Mouse (Mus musculus): ENCODE data around the gene Ifna11. TPM values are rescaled to one million over a fixed set of nuclear protein-coding genes. Genes with fewer than 3 reads are reported as not detected.
A peak's percentile ranks its signal among the peaks of the same experiment; 100 is the strongest.
"Not testable (repeated sequence)": the region's sequence is repeated elsewhere in the genome, so short reads cannot be mapped to it uniquely, and the experiment has no call there.

The Ifna11 gene
- polyA plus RNA-seq, 1 experiment from 2014 or later = not detected

DNA sequence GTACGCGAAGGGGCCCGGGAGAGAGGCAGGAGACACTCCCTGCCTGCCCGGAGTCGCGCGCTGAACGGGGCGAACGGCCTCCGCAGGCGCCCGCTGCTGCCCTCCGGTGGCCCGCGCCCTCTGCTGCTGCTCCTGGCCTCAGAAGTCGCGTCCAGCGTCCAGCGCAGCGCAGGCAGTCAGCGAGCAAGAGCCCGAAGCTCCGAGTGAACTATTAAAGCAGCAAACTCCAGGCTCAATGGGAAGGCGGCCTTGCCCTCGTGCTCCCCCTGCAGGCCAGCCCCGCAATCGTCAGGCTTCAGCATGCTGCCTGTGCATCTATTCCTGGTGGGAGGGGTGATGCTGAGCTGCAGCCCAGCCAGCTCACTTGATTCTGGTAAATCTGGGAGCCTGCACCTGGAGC is 28.5 kb upstream of the Ifna11 start, which contains the start of gene Gm13278:
Gm13278 (plus strand) TSS at position 301 of the 400 bp plus-strand sequence.
- WGBS = no CpG with 5 or more reads among the region's 28 CpGs
- H3K9ac ChIP-seq (ENCODE audit: low read depth, low read length); H3K4me1 ChIP-seq (ENCODE audit: control insufficient read depth, insufficient read depth, low read depth, low read length); H3K9me3 ChIP-seq (ENCODE audit: control insufficient read depth, low read length); H3K4me3 ChIP-seq (ENCODE audit: low read length); H3K27ac ChIP-seq (ENCODE audit: low read depth, low read length); H3K4me2 ChIP-seq (ENCODE audit: low read length); ATAC-seq; H3K36me3 ChIP-seq (ENCODE audit: control insufficient read depth, insufficient read depth, low read length); H3K27me3 ChIP-seq (replicated peaks; ENCODE audit: control insufficient read depth, insufficient read depth, low read length): not testable (repeated sequence)

DNA sequence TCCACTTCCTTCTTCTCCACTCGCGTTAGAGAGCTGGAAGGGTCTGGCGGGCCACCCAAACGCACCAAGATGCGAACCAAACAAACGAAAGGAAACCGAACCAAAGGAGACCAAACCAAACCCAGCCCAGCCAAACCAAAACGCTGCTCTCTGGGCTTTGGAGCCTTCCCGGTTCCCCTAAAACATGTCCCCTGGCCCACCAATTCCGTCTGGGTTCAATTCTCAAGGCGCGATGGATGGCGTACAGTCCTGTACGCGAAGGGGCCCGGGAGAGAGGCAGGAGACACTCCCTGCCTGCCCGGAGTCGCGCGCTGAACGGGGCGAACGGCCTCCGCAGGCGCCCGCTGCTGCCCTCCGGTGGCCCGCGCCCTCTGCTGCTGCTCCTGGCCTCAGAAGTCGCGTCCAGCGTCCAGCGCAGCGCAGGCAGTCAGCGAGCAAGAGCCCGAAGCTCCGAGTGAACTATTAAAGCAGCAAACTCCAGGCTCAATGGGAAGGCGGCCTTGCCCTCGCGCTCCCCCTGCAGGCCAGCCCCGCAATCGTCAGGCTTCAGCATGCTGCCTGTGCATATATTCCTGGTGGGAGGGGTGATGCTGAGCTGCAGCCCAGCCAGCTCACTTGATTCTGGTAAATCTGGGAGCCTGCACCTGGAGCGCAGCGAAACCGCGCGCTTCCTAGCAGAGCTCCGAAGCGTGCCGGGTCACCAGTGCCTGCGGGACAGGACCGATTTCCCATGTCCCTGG is 25.7 kb upstream of the Ifna11 start, which contains the start of gene Gm13275:
Gm13275 (plus strand) TSS at position 552 of the 740 bp plus-strand sequence.
- H3K4me3 ChIP-seq (ENCODE audit: low read length); H3K9ac ChIP-seq (ENCODE audit: low read depth, low read length); ATAC-seq; H3K4me2 ChIP-seq (ENCODE audit: low read length); H3K9me3 ChIP-seq (ENCODE audit: control insufficient read depth, low read length); H3K27ac ChIP-seq (ENCODE audit: low read depth, low read length); H3K27me3 ChIP-seq (replicated peaks; ENCODE audit: control insufficient read depth, insufficient read depth, low read length); H3K4me1 ChIP-seq (ENCODE audit: control insufficient read depth, insufficient read depth, low read depth, low read length); H3K36me3 ChIP-seq (ENCODE audit: control insufficient read depth, insufficient read depth, low read length): not testable (repeated sequence)
- WGBS = 0% methylated on average over 4 of the region's 52 CpGs

DNA sequence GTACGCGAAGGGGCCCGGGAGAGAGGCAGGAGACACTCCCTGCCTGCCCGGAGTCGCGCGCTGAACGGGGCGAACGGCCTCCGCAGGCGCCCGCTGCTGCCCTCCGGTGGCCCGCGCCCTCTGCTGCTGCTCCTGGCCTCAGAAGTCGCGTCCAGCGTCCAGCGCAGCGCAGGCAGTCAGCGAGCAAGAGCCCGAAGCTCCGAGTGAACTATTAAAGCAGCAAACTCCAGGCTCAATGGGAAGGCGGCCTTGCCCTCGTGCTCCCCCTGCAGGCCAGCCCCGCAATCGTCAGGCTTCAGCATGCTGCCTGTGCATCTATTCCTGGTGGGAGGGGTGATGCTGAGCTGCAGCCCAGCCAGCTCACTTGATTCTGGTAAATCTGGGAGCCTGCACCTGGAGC is 22.7 kb upstream of the Ifna11 start, which contains the start of gene Gm13279:
Gm13279 (plus strand) TSS at position 301 of the 400 bp plus-strand sequence.
- WGBS = no CpG with 5 or more reads among the region's 28 CpGs
- H3K27me3 ChIP-seq (replicated peaks; ENCODE audit: control insufficient read depth, insufficient read depth, low read length); H3K4me1 ChIP-seq (ENCODE audit: control insufficient read depth, insufficient read depth, low read depth, low read length); H3K36me3 ChIP-seq (ENCODE audit: control insufficient read depth, insufficient read depth, low read length); ATAC-seq; H3K4me3 ChIP-seq (ENCODE audit: low read length); H3K9ac ChIP-seq (ENCODE audit: low read depth, low read length); H3K9me3 ChIP-seq (ENCODE audit: control insufficient read depth, low read length); H3K4me2 ChIP-seq (ENCODE audit: low read length); H3K27ac ChIP-seq (ENCODE audit: low read depth, low read length): not testable (repeated sequence)

DNA sequence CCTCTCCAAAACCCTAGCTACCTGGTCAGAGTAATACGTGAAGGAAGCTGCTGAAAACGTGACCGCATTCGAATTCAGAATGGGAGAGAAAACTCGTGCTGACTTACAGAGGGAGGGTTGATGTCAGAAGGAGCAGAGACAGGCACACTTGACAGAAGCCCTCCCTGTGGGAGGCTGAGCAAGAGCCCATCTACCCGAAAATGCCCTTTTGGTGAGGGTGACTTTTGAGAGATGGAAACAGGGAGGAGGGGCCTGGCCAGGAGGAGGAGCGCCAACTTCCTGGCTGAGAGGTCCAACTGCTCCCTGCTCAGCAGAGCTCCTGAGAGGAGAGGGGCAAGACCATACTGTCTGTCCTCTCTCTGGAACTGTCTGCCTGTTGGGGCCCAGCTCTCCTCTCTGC is 20.4 kb upstream of the Ifna11 start, which contains the start of gene Gm13285:
Gm13285 (plus strand) TSS at position 301 of the 400 bp plus-strand sequence.
- not testable (repeated sequence) for H3K4me3 ChIP-seq (ENCODE audit: low read length); H3K27ac ChIP-seq (ENCODE audit: low read depth, low read length); H3K36me3 ChIP-seq (ENCODE audit: control insufficient read depth, insufficient read depth, low read length); H3K27me3 ChIP-seq (replicated peaks; ENCODE audit: control insufficient read depth, insufficient read depth, low read length); ATAC-seq; H3K4me1 ChIP-seq (ENCODE audit: control insufficient read depth, insufficient read depth, low read depth, low read length); H3K9ac ChIP-seq (ENCODE audit: low read depth, low read length); H3K4me2 ChIP-seq (ENCODE audit: low read length); H3K9me3 ChIP-seq (ENCODE audit: control insufficient read depth, low read length)
- WGBS = 20% methylated on average over 1 of the region's 7 CpGs

DNA sequence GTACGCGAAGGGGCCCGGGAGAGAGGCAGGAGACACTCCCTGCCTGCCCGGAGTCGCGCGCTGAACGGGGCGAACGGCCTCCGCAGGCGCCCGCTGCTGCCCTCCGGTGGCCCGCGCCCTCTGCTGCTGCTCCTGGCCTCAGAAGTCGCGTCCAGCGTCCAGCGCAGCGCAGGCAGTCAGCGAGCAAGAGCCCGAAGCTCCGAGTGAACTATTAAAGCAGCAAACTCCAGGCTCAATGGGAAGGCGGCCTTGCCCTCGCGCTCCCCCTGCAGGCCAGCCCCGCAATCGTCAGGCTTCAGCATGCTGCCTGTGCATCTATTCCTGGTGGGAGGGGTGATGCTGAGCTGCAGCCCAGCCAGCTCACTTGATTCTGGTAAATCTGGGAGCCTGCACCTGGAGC is 16.8 kb upstream of the Ifna11 start, which contains the start of gene Gm13287:
Gm13287 (plus strand) TSS at position 301 of the 400 bp plus-strand sequence.
- ATAC-seq; H3K27me3 ChIP-seq (replicated peaks; ENCODE audit: control insufficient read depth, insufficient read depth, low read length); H3K36me3 ChIP-seq (ENCODE audit: control insufficient read depth, insufficient read depth, low read length); H3K9me3 ChIP-seq (ENCODE audit: control insufficient read depth, low read length); H3K27ac ChIP-seq (ENCODE audit: low read depth, low read length); H3K9ac ChIP-seq (ENCODE audit: low read depth, low read length); H3K4me1 ChIP-seq (ENCODE audit: control insufficient read depth, insufficient read depth, low read depth, low read length); H3K4me3 ChIP-seq (ENCODE audit: low read length); H3K4me2 ChIP-seq (ENCODE audit: low read length): not testable (repeated sequence)
- no CpG with 5 or more reads among the region's 29 CpGs for WGBS

DNA sequence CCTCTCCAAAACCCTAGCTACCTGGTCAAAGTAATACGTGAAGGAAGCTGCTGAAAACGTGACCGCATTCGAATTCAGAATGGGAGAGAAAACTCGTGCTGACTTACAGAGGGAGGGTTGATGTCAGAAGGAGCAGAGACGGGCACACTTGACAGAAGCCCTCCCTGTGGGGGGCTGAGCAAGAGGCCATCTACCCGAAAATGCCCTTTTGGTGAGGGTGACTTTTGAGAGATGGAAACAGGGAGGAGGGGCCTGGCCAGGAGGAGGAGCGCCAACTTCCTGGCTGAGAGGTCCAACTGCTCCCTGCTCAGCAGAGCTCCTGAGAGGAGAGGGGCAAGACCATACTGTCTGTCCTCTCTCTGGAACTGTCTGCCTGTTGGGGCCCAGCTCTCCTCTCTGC is 14.5 kb upstream of the Ifna11 start, which contains the start of gene Gm13288:
Gm13288 (plus strand) TSS at position 301 of the 400 bp plus-strand sequence.
- H3K9me3 ChIP-seq (ENCODE audit: control insufficient read depth, low read length); H3K4me3 ChIP-seq (ENCODE audit: low read length); H3K9ac ChIP-seq (ENCODE audit: low read depth, low read length); H3K27me3 ChIP-seq (replicated peaks; ENCODE audit: control insufficient read depth, insufficient read depth, low read length); ATAC-seq; H3K4me1 ChIP-seq (ENCODE audit: control insufficient read depth, insufficient read depth, low read depth, low read length); H3K36me3 ChIP-seq (ENCODE audit: control insufficient read depth, insufficient read depth, low read length); H3K27ac ChIP-seq (ENCODE audit: low read depth, low read length): not testable (repeated sequence)
- H3K4me2 ChIP-seq (ENCODE audit: low read length) = peak within 1 kb of the TSS; percentile 43
- no CpG with 5 or more reads among the region's 8 CpGs for WGBS

DNA sequence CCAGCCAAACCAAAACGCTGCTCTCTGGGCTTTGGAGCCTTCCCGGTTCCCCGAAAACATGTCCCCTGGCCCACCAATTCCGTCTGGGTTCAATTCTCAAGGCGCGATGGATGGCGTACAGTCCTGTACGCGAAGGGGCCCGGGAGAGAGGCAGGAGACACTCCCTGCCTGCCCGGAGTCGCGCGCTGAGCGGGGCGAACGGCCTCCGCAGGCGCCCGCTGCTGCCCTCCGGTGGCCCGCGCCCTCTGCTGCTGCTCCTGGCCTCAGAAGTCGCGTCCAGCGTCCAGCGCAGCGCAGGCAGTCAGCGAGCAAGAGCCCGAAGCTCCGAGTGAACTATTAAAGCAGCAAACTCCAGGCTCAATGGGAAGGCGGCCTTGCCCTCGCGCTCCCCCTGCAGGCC is 14.0 kb upstream of the Ifna11 start:
- H3K4me1 ChIP-seq (ENCODE audit: control insufficient read depth, insufficient read depth, low read depth, low read length); H3K9me3 ChIP-seq (ENCODE audit: control insufficient read depth, low read length); H3K27me3 ChIP-seq (replicated peaks; ENCODE audit: control insufficient read depth, insufficient read depth, low read length); H3K27ac ChIP-seq (ENCODE audit: low read depth, low read length); H3K4me3 ChIP-seq (ENCODE audit: low read length); ATAC-seq; H3K9ac ChIP-seq (ENCODE audit: low read depth, low read length); H3K36me3 ChIP-seq (ENCODE audit: control insufficient read depth, insufficient read depth, low read length): not testable (repeated sequence)
- H3K4me2 ChIP-seq (ENCODE audit: low read length) = peak overlapping the region; percentile 43
- no CpG with 5 or more reads among the region's 34 CpGs for WGBS

DNA sequence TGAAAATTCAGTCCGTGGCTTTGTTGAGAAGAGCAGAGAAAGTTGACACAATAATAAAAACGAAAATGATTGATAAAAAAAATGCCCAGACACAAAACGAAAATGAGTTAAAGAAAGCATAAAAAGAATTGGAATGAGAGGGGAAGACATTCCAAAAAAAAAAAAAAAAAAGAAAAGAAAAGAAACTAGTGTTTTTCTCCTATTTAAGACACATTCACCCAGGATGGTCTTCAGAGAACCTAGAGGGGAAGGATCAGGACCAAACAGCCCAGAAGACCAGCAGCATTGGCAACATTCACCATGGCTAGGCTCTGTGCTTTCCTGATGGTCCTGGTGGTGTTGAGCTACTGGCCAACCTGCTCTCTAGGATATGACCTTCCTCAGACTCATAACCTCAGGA is 3.8 kb upstream of the Ifna11 start, which contains the start of gene Ifna7:
Ifna7 (plus strand) TSS at position 301 of the 400 bp plus-strand sequence.
- no peak within 1 kb of the TSS for H3K4me3 ChIP-seq (ENCODE audit: low read length)
- no peak within 1 kb of the TSS for H3K4me2 ChIP-seq (ENCODE audit: low read length)
- no peaks in the 10 kb centered on the region for H3K4me1 ChIP-seq (ENCODE audit: control insufficient read depth, insufficient read depth, low read depth, low read length)
- no peak within 1 kb of the TSS for H3K9ac ChIP-seq (ENCODE audit: low read depth, low read length)
- H3K9me3 ChIP-seq (ENCODE audit: control insufficient read depth, low read length) = no peaks in the 10 kb centered on the region
- no peaks in the 10 kb centered on the region for H3K27me3 ChIP-seq (replicated peaks; ENCODE audit: control insufficient read depth, insufficient read depth, low read length)
- no peak for ATAC-seq
- WGBS = 67% methylated on average over 3 of the region's 3 CpGs
- H3K36me3 ChIP-seq (ENCODE audit: control insufficient read depth, insufficient read depth, low read length) = no peaks in the 10 kb centered on the region
- no peak within 1 kb of the TSS for H3K27ac ChIP-seq (ENCODE audit: low read depth, low read length)

DNA sequence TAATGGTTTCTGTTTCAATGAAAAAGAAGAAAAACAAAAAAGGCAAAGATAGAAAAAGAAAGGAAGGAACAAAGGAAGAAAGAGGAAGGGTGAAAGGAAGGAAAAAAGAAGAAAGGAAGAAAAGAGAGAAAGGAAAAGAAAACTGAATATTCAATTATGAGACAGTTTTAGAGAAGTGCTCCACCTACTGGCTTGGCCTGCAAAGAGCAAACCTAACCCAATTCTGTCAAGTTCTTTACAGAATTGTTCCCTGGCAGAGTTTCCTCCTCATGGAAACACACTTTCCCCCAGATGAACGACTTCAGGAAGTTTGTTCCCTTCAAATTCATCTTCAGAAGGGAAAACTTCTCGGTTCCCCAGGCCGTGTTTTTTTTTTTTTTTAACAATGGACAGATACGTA is 3.2 kb downstream of the Ifna11 start:
- no peaks in the 10 kb centered on the region for H3K27me3 ChIP-seq (replicated peaks; ENCODE audit: control insufficient read depth, insufficient read depth, low read length)
- no peak overlapping the region for H3K27ac ChIP-seq (ENCODE audit: low read depth, low read length)
- H3K4me2 ChIP-seq (ENCODE audit: low read length) = no peak overlapping the region
- H3K4me1 ChIP-seq (ENCODE audit: control insufficient read depth, insufficient read depth, low read depth, low read length) = no peaks in the 10 kb centered on the region
- no peaks in the 10 kb centered on the region for H3K36me3 ChIP-seq (ENCODE audit: control insufficient read depth, insufficient read depth, low read length)
- 21% methylated on average over 4 of the region's 4 CpGs for WGBS
- no peaks in the 10 kb centered on the region for H3K9me3 ChIP-seq (ENCODE audit: control insufficient read depth, low read length)
- H3K4me3 ChIP-seq (ENCODE audit: low read length) = no peak overlapping the region
- ATAC-seq = no peak
- no peak overlapping the region for H3K9ac ChIP-seq (ENCODE audit: low read depth, low read length)

Data from hindbrain, embryonic 16.5 days (tissue).